Mouse (Mus musculus) kidney, embryonic 16.5 days (tissue): ENCODE data around the gene Deaf1. TPM values are rescaled to one million over a fixed set of nuclear protein-coding genes. Genes with fewer than 3 reads are reported as not detected.
A peak's percentile ranks its signal among the peaks of the same experiment; 100 is the strongest.

Source experiments
- ATAC-seq: fragments of 200-750 bp; cut with Nextera tagmentation; 2 replicates; pipeline ENCODE4 v1.8.0; 2017; ENCODE audit warnings: moderate TSS enrichment; ENCODE audit not compliant: low FRiP score, low TSS enrichment
- H3K27ac ChIP-seq: fragments of 300-500 bp; sonication (generic); 2 replicates; pipeline ENCODE4 v1.5.1; 2014; ENCODE audit warnings: low read length
- H3K27me3 ChIP-seq: fragments of 300-500 bp; sonication (generic); 2 replicates; pipeline ENCODE4 v1.6.1; 2014; ENCODE audit warnings: low read length, control low read depth, mixed read lengths; ENCODE audit not compliant: insufficient read depth
- H3K36me3 ChIP-seq: fragments of 300-500 bp; sonication (generic); 2 replicates; pipeline ENCODE4 v1.6.1; 2014; ENCODE audit warnings: low read length, control low read depth, mixed read lengths; ENCODE audit not compliant: insufficient read depth
- H3K4me1 ChIP-seq: fragments of 300-500 bp; sonication (generic); 2 replicates; pipeline ENCODE4 v1.6.1; 2014; ENCODE audit warnings: low read length, control low read depth, mixed read lengths; ENCODE audit not compliant: insufficient read depth
- H3K4me2 ChIP-seq: fragments of 300-500 bp; sonication (generic); replicated peaks from 2 replicates; pipeline ENCODE4 v1.6.1; 2014; ENCODE audit warnings: low read depth, low read length
- H3K4me3 ChIP-seq: fragments of 300-500 bp; sonication (generic); 2 replicates; pipeline ENCODE4 v1.5.1; 2014; ENCODE audit warnings: mild to moderate bottlenecking, low read length
- H3K9ac ChIP-seq: fragments of 300-500 bp; sonication (generic); replicated peaks from 2 replicates; pipeline ENCODE4 v1.6.1; 2014; ENCODE audit warnings: low read length
- H3K9me3 ChIP-seq: fragments of 300-500 bp; sonication (generic); 2 replicates; pipeline ENCODE4 v1.6.1; 2016; ENCODE audit warnings: low read length, control low read depth
- WGBS: fragments of 180-500 bp; shearing (Covaris S2); extraction: QIAGEN DNeasy Blood & Tissue Kit; methylation state at CpG from one replicate; pipeline ENCODE4 v1.1.7; 2014; 5-methylcytosine and 5-hydroxymethylcytosine counted together
- polyA plus RNA-seq: library from polyadenylated mRNA; unstranded; fragments of >200 nt; fragmentation: Nextera tagmentation; extraction: Ambion mirVana; gene quantifications from 2 replicates; pipeline ENCODE4 v1.2.1, GENCODE M21; 2015

Gene Deaf1
- polyA plus RNA-seq, 1 experiment from 2014 or later, result 77.4 TPM

GRCm38 (mm10) chr7:141363106-141363751 is 35.7 kb upstream of the Deaf1 start:
- Histone ChIP-seq H3K9ac (no peak overlapping the region), H3K4me2 (no peak overlapping the region), H3K9me3 (no peaks in the 10 kb centered on the region), H3K4me1 (no peaks in the 10 kb centered on the region), H3K36me3 (no peaks in the 10 kb centered on the region), H3K27me3 (peaks cover 5% of the 10 kb centered on the region; the same call in 1 of the 2 replicates), H3K4me3 (no peak overlapping the region), H3K27ac (no peak overlapping the region)
- WGBS, result 52% methylated on average over 4 of the region's 4 CpGs
- ATAC-seq, result peak; percentile 74

- peak; percentile 47; the same call in 1 of the 2 replicates for ATAC-seq
- H3K9ac ChIP-seq, result no peak overlapping the region
- no peaks in the 10 kb centered on the region for H3K4me1 ChIP-seq
- WGBS, result 12% methylated on average over 24 of the region's 24 CpGs
- 0 out of 2 replicates have a peak overlapping the region, but pooled peaks have one; percentile 13 for H3K4me2 ChIP-seq
- peaks cover 5% of the 10 kb centered on the region; the same call in 1 of the 2 replicates for H3K27me3 ChIP-seq
- H3K9me3 ChIP-seq, result no peaks in the 10 kb centered on the region
- no peaks in the 10 kb centered on the region for H3K36me3 ChIP-seq
- no peak overlapping the region for H3K4me3 ChIP-seq
- peak overlapping the region; percentile 28; the same call in 1 of the 2 replicates for H3K27ac ChIP-seq
Observed at GRCm38 (mm10) chr7:141361510-141361909, 34.0 kb upstream of the Deaf1 start.

GRCm38 (mm10) chr7:141356971-141357370 is 29.5 kb upstream of the Deaf1 start:
- Histone ChIP-seq H3K4me3 (no peak overlapping the region), H3K27ac (no peak overlapping the region), H3K9ac (no peak overlapping the region), H3K27me3 (0 out of 2 replicates have a peak, but pooled peaks cover 5% of the 10 kb centered on the region), H3K9me3 (no peaks in the 10 kb centered on the region), H3K36me3 (no peaks in the 10 kb centered on the region), H3K4me2 (no peak overlapping the region), H3K4me1 (no peaks in the 10 kb centered on the region)
- ATAC-seq, result no peak
- WGBS, result 81% methylated on average over 14 of the region's 14 CpGs

GRCm38 (mm10) chr7:141355626-141356326 is 28.3 kb upstream of the Deaf1 start:
- Histone ChIP-seq H3K27ac (no peak overlapping the region), H3K9me3 (no peaks in the 10 kb centered on the region), H3K36me3 (no peaks in the 10 kb centered on the region), H3K27me3 (no peaks in the 10 kb centered on the region), H3K4me3 (no peak overlapping the region), H3K4me2 (no peak overlapping the region), H3K9ac (no peak overlapping the region), H3K4me1 (no peaks in the 10 kb centered on the region)
- no peak for ATAC-seq
- 64% methylated on average over 12 of the region's 12 CpGs for WGBS

- H3K36me3 ChIP-seq, result no peaks in the 10 kb centered on the region
- no peak overlapping the region for H3K4me2 ChIP-seq
- H3K4me1 ChIP-seq, result no peaks in the 10 kb centered on the region
- no peak overlapping the region for H3K4me3 ChIP-seq
- 87% methylated on average over 8 of the region's 8 CpGs for WGBS
- no peak overlapping the region for H3K27ac ChIP-seq
- no peaks in the 10 kb centered on the region for H3K27me3 ChIP-seq
- no peak for ATAC-seq
- no peaks in the 10 kb centered on the region for H3K9me3 ChIP-seq
- no peak overlapping the region for H3K9ac ChIP-seq
Observed at GRCm38 (mm10) chr7:141355051-141355450, 27.6 kb upstream of the Deaf1 start.

GRCm38 (mm10) chr7:141351061-141351460 is 23.6 kb upstream of the Deaf1 start:
- no peak overlapping the region for H3K4me3 ChIP-seq
- no peak overlapping the region for H3K4me2 ChIP-seq
- no peaks in the 10 kb centered on the region for H3K36me3 ChIP-seq
- no peaks in the 10 kb centered on the region for H3K9me3 ChIP-seq
- no peaks in the 10 kb centered on the region for H3K27me3 ChIP-seq
- no peak overlapping the region for H3K9ac ChIP-seq
- H3K27ac ChIP-seq, result no peak overlapping the region
- no peak for ATAC-seq
- 76% methylated on average over 6 of the region's 6 CpGs for WGBS
- no peaks in the 10 kb centered on the region for H3K4me1 ChIP-seq

- no peak for ATAC-seq
- H3K36me3 ChIP-seq, result no peaks in the 10 kb centered on the region
- WGBS, result 84% methylated on average over 5 of the region's 5 CpGs
- H3K4me1 ChIP-seq, result peaks cover 5% of the 10 kb centered on the region
- no peak overlapping the region for H3K4me2 ChIP-seq
- H3K9ac ChIP-seq, result no peak overlapping the region
- H3K27ac ChIP-seq, result no peak overlapping the region
- H3K4me3 ChIP-seq, result no peak overlapping the region
- H3K27me3 ChIP-seq, result no peaks in the 10 kb centered on the region
- H3K9me3 ChIP-seq, result no peaks in the 10 kb centered on the region
Observed at GRCm38 (mm10) chr7:141344787-141345186, 17.3 kb upstream of the Deaf1 start.

- 65% methylated on average over 7 of the region's 7 CpGs for WGBS
- H3K4me1 ChIP-seq, result peaks cover 8% of the 10 kb centered on the region
- no peak for ATAC-seq
- no peaks in the 10 kb centered on the region for H3K27me3 ChIP-seq
- no peak overlapping the region for H3K4me2 ChIP-seq
- no peak overlapping the region for H3K9ac ChIP-seq
- no peak overlapping the region for H3K4me3 ChIP-seq
- H3K27ac ChIP-seq, result no peak overlapping the region; the same call in 1 of the 2 replicates
- no peaks in the 10 kb centered on the region for H3K36me3 ChIP-seq
- no peaks in the 10 kb centered on the region for H3K9me3 ChIP-seq
Observed at GRCm38 (mm10) chr7:141343696-141344095, 16.2 kb upstream of the Deaf1 start.

- no peak overlapping the region for H3K4me2 ChIP-seq
- H3K27me3 ChIP-seq, result no peaks in the 10 kb centered on the region
- no peaks in the 10 kb centered on the region for H3K36me3 ChIP-seq
- H3K9ac ChIP-seq, result no peak overlapping the region
- no peak overlapping the region; the same call in 1 of the 2 replicates for H3K27ac ChIP-seq
- ATAC-seq, result no peak
- H3K4me3 ChIP-seq, result no peak overlapping the region
- no peaks in the 10 kb centered on the region for H3K9me3 ChIP-seq
- 83% methylated on average over 2 of the region's 2 CpGs for WGBS
- peaks cover 12% of the 10 kb centered on the region for H3K4me1 ChIP-seq
Observed at GRCm38 (mm10) chr7:141343230-141343629, 15.7 kb upstream of the Deaf1 start.

- no peak for ATAC-seq
Observed at GRCm38 (mm10) chr7:141341689-141342226, 14.3 kb upstream of the Deaf1 start.

More at GRCm38 (mm10) chr7:141341689-141342226, 14.3 kb upstream of the Deaf1 start:
- no peak overlapping the region for H3K4me3 ChIP-seq
- H3K27me3 ChIP-seq, result no peaks in the 10 kb centered on the region
- peaks cover 19% of the 10 kb centered on the region for H3K4me1 ChIP-seq
- 75% methylated on average over 10 of the region's 10 CpGs for WGBS
- H3K36me3 ChIP-seq, result no peaks in the 10 kb centered on the region
- no peak overlapping the region for H3K27ac ChIP-seq
- H3K4me2 ChIP-seq, result no peak overlapping the region
- H3K9me3 ChIP-seq, result no peaks in the 10 kb centered on the region
- H3K9ac ChIP-seq, result no peak overlapping the region
